Mouse (Mus musculus): ENCODE measurements around the gene Cdh24. TPM values are rescaled to one million over a fixed set of nuclear protein-coding genes. Genes with fewer than 3 reads are reported as not detected.
A peak's percentile ranks its signal among the peaks of the same experiment; 100 is the strongest.
"Not testable (repeated sequence)": the region's sequence is repeated elsewhere in the genome, so short reads cannot be mapped to it uniquely, and the experiment has no call there.

Cdh24 gene
- polyA plus RNA-seq, 1 experiment from 2014 or later, result 11.8 TPM

DNA sequence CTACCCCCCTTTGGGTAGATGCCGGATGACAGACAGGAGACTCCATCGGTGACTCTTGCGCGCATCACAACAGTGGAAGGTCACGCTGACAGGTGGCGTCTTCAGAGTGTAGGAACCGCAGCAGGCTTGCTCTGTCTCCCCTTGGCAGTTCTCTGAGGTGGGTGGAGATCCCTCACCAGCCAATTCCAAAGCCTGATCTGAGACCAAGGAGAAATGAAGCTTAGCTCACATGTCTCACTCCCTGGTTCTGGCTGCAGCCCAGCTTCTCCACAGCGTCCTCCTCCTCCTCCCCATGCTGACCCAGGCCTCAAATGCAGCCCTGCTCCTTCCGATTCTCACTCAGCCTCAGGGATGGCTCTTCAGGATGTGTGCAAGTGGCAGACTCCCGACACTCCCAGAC, 16.2 kb downstream of the Cdh24 start:
- Histone ChIP-seq H3K4me3 (replicated peaks) (no peak overlapping the region), H3K4me1 (replicated peaks) (no peaks in the 10 kb centered on the region), H3K36me3 (peaks cover 4% of the 10 kb centered on the region; the same call in 1 of the 2 replicates), H3K27ac (no peak overlapping the region), H3K4me2 (no peak overlapping the region), H3K27me3 (0 out of 2 replicates have a peak, but pooled peaks cover 6% of the 10 kb centered on the region), H3K9me3 (no peaks in the 10 kb centered on the region), H3K9ac (replicated peaks) (no peak overlapping the region)
- 79% methylated on average over 10 of the region's 10 CpGs for WGBS
- ATAC-seq (ENCODE audit: insufficient number of reproducible peaks, insufficient read depth, low FRiP score, low TSS enrichment, low read depth), result no peak

DNA sequence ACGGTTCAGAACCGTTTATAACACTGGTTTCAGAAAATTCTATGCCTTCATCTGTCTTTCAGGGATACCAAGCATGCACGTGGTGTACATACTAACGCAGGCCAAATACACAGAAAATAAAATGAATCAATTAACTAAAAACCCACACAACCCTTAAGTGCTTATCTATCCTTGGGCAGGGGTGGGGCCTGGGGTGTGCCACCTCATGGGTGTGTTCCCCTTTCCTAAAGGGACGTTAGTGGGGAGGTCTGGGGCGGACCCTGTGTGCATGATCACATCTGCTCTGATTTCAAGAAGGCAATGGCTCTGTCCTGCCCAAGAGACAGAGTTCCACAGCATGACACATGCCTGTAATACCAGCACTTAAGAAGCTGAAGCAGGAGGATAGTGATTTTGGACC, 17.8 kb downstream of the Cdh24 start:
- no peak overlapping the region for H3K4me3 ChIP-seq (replicated peaks)
- no peaks in the 10 kb centered on the region for H3K9me3 ChIP-seq
- H3K27me3 ChIP-seq, result 0 out of 2 replicates have a peak, but pooled peaks cover 6% of the 10 kb centered on the region
- no peaks in the 10 kb centered on the region for H3K4me1 ChIP-seq (replicated peaks)
- no peak overlapping the region for H3K9ac ChIP-seq (replicated peaks)
- no peaks in the 10 kb centered on the region for H3K36me3 ChIP-seq
- WGBS, result 84% methylated on average over 6 of the region's 6 CpGs
- no peak overlapping the region for H3K27ac ChIP-seq
- no peak for ATAC-seq (ENCODE audit: insufficient number of reproducible peaks, insufficient read depth, low FRiP score, low TSS enrichment, low read depth)
- no peak overlapping the region for H3K4me2 ChIP-seq

DNA sequence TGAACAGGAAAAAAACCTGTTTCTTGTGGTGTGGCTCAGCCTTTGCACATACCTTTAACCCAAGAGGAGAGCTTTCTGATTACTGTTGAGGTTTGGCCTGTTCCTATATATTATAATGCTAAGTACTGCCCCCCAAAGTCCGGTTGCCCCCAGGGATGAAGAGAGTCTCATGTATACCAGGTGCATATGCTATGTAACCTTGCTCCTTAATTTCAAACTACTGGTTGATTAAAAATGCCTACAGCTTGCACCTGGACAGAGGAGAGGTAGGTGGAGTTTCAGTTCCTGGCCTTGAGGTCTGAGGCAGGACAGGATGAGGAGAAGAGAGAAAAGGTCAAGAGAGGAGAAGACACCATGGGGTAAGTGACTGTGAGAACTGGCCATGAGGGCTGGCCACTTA, 20.0 kb downstream of the Cdh24 start, which contains the start of gene Psmb11:
Psmb11 (plus strand) TSS at position 301 of the 400 bp plus-strand sequence.
- no peak within 1 kb of the TSS for H3K4me2 ChIP-seq
- no peaks in the 10 kb centered on the region for H3K9me3 ChIP-seq
- ATAC-seq (ENCODE audit: insufficient number of reproducible peaks, insufficient read depth, low FRiP score, low TSS enrichment, low read depth), result no peak
- 0 out of 2 replicates have a peak, but pooled peaks cover 6% of the 10 kb centered on the region for H3K27me3 ChIP-seq
- peaks cover 5% of the 10 kb centered on the region for H3K36me3 ChIP-seq
- no peak within 1 kb of the TSS for H3K4me3 ChIP-seq (replicated peaks)
- peaks cover 10% of the 10 kb centered on the region for H3K4me1 ChIP-seq (replicated peaks)
- WGBS, result 75% methylated on average over 1 of the region's 1 CpGs
- no peak within 1 kb of the TSS for H3K9ac ChIP-seq (replicated peaks)
- no peak within 1 kb of the TSS for H3K27ac ChIP-seq

DNA sequence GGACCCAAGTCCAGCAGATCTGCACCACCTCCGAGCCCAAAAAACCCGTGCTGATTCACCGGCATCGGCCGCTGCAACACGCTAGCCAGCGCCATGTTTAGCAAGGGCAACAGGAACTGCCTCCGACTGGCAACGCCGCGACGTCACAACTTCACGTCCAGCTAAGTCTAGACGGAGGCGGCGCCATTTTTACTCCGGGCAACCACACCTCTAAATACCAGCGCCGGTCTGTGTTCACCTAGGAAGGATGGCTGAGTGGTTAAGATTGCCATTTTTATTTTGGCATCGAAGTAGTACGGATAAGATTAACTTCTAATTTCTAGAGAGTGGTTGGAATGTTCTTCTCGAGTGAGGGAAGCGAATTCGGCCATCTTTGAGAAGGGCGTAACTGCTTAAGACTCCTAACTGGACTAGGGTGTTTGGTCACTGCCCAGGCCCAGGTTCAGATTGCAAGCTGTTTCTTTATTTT, 23.2 kb downstream of the Cdh24 start, which contains the start of gene Psmb5:
Psmb5 (minus strand) TSS at position 126 of the 469 bp plus-strand sequence.
- Histone ChIP-seq H3K9me3 (no peaks in the 10 kb centered on the region), H3K27ac (peak within 1 kb of the TSS; percentile 86), H3K9ac (replicated peaks) (peak within 1 kb of the TSS; percentile 89), H3K27me3 (no peaks in the 10 kb centered on the region), H3K4me2 (peak within 1 kb of the TSS; percentile 68), H3K36me3 (peaks cover 31% of the 10 kb centered on the region), H3K4me3 (replicated peaks) (peak within 1 kb of the TSS; percentile 83), H3K4me1 (replicated peaks) (peaks cover 12% of the 10 kb centered on the region)
- peak; percentile 81; the same call in 1 of the 2 replicates for ATAC-seq (ENCODE audit: insufficient number of reproducible peaks, insufficient read depth, low FRiP score, low TSS enrichment, low read depth)
- under 1% methylated on average over 25 of the region's 25 CpGs for WGBS

DNA sequence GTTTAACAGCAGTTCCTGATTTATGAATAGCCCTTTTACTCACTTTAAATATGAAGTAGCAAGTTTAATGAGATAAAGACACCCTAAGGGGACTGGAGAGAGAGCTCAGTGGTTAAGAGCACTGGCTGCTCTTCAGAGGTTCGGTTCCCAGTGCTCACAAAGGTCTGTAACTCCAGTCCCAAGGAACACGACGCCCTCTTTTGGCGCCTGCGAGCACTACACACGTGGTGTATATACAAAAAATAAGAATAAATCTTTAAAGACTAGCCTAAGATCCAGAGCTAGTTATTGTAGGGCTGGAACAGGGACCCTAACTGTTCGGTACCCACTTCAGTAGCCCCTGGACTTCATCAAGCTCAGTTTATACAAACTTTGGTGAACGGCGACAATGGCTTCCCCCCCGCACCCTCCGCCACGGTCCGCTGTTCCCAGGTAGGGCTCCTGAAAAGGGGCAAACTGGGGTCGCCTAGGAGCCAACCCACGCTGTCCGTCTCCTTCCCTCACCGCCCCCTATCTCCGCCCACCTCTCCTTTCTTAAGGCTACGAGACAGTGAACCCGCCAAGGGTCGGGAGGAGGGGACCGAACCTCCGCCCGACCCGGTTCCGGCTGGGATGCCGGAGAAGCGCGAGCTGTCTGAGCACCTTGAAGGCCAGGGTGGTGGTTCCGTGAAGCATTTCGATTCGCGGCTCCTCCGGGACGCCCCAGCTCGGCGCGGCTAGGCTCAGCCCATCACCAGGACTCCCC, 23.8 kb downstream of the Cdh24 start:
- peak overlapping the region; percentile 89 for H3K9ac ChIP-seq (replicated peaks)
- H3K4me3 ChIP-seq (replicated peaks), result peak overlapping the region; percentile 83
- H3K27me3 ChIP-seq, result no peaks in the 10 kb centered on the region
- ATAC-seq (ENCODE audit: insufficient number of reproducible peaks, insufficient read depth, low FRiP score, low TSS enrichment, low read depth), result peak; percentile 34; the same call in 1 of the 2 replicates
- H3K4me1 ChIP-seq (replicated peaks), result peaks cover 12% of the 10 kb centered on the region
- WGBS, result 2% methylated on average over 38 of the region's 38 CpGs
- H3K36me3 ChIP-seq, result peaks cover 37% of the 10 kb centered on the region
- no peaks in the 10 kb centered on the region for H3K9me3 ChIP-seq
- H3K4me2 ChIP-seq, result peak overlapping the region; percentile 68
- peak overlapping the region; percentile 86 for H3K27ac ChIP-seq

DNA sequence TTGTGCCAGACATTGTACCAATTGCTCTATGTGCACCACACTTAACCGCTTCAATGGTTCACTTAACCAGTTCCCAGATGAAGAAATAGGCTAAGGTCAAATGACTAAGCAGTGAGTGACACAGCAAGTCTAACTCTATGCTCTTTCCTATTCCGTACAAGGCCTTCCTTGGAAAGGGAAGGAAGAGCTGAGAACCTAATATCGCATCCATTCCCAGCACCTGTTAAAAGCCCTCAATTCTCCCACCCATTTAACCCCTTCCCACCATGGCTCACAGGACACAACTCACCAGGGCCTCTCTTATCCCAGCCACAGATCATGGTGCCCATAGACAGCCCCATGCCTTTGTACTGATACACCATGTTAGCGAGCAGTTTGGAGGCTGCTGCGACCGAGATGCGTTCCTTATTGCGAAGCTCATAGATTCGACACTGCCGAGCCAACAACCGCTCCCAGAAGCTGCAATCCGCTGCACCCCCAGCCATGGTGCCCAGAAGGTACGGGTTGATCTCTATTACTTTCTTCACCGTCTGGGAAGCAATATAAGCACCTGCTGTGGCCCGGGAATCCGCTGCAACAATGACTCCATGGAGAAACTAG, 24.8 kb downstream of the Cdh24 start:
- WGBS, result 94% methylated on average over 16 of the region's 16 CpGs
- Histone ChIP-seq H3K4me3 (replicated peaks) (peak overlapping the region; percentile 83; the same call in 1 of the 2 replicates), H3K4me2 (peak overlapping the region; percentile 68), H3K4me1 (replicated peaks) (peaks cover 12% of the 10 kb centered on the region), H3K27me3 (no peaks in the 10 kb centered on the region), H3K9me3 (no peaks in the 10 kb centered on the region), H3K36me3 (peaks cover 44% of the 10 kb centered on the region), H3K27ac (no peak overlapping the region), H3K9ac (replicated peaks) (no peak overlapping the region)
- ATAC-seq (ENCODE audit: insufficient number of reproducible peaks, insufficient read depth, low FRiP score, low TSS enrichment, low read depth), result no peak

DNA sequence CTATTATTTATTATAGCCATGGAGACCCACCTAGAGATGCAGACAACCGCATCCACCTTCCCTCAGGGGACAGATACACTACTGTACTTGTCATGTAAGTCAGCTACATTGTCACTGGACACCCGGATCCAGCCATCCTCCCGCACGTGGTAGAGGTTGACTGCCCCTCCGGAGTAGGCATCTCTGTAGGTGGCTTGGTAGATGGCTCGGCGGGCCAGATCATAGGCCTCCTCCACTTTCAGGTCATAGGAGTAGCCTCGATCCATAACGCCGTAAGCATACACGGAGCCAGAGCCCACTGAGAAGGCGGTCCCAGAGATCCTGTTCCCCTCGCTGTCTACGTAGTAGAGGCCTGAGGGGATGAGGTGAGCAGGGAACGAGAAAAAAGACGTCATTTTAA, 27.0 kb downstream of the Cdh24 start:
- Histone ChIP-seq H3K4me1 (replicated peaks) (peaks cover 12% of the 10 kb centered on the region), H3K36me3 (peaks cover 57% of the 10 kb centered on the region)
- H3K4me2 ChIP-seq; H3K4me3 ChIP-seq (replicated peaks); H3K9ac ChIP-seq (replicated peaks); H3K9me3 ChIP-seq; H3K27me3 ChIP-seq; H3K27ac ChIP-seq; ATAC-seq (ENCODE audit: insufficient number of reproducible peaks, insufficient read depth, low FRiP score, low TSS enrichment, low read depth): not testable (repeated sequence)
- 96% methylated on average over 16 of the region's 16 CpGs for WGBS

DNA sequence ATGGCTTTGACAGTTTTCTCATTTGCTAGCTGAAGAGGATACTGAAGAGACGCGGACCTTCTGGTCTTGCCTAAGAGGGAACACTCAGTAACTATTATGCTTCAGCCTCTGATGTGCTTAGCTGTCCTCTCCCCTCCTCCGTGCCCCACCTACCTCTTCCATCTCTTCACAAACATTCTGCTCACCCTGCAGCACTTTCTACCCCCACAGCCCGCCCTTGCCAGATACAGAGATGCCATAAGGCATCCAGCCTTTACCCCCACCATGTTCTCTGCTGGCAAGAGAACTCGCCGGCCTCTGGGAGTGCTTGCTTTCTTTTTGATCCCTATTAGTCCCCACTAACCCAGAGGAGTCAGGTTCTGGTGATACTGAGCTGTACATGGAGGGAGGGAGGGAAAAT, 30.5 kb downstream of the Cdh24 start:
- WGBS, result 77% methylated on average over 6 of the region's 6 CpGs
- Histone ChIP-seq H3K27me3 (no peaks in the 10 kb centered on the region), H3K4me3 (replicated peaks) (no peak overlapping the region), H3K9ac (replicated peaks) (no peak overlapping the region), H3K9me3 (no peaks in the 10 kb centered on the region), H3K27ac (no peak overlapping the region), H3K36me3 (peaks cover 48% of the 10 kb centered on the region), H3K4me2 (no peak overlapping the region), H3K4me1 (replicated peaks) (0 out of 2 replicates have a peak, but pooled peaks cover 3% of the 10 kb centered on the region)
- no peak for ATAC-seq (ENCODE audit: insufficient number of reproducible peaks, insufficient read depth, low FRiP score, low TSS enrichment, low read depth)

DNA sequence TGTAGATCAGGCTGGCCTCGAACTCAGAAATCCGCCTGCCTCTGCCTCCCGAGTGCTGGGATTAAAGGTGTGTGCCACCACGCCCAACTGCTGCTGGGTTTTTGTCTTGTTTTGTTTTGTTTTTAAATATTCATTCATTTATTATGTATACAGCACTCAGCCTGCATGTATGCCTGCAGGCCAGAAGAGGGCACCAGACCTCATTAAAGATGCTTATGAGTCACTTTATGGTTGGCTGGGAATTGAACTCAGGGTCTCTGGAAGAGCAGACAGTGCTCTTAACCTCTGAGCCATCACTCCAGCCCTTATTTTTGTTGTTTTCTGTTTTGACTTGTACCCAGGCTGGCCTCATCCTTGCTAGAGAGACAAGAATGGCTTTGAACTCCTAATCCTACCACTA, 31.2 kb downstream of the Cdh24 start:
- H3K4me2 ChIP-seq, result no peak overlapping the region
- no peaks in the 10 kb centered on the region for H3K27me3 ChIP-seq
- 0 out of 2 replicates have a peak, but pooled peaks cover 6% of the 10 kb centered on the region for H3K4me1 ChIP-seq (replicated peaks)
- H3K36me3 ChIP-seq, result peaks cover 41% of the 10 kb centered on the region
- ATAC-seq (ENCODE audit: insufficient number of reproducible peaks, insufficient read depth, low FRiP score, low TSS enrichment, low read depth), result no peak
- WGBS, result 84% methylated on average over 4 of the region's 4 CpGs
- H3K4me3 ChIP-seq (replicated peaks), result no peak overlapping the region
- no peaks in the 10 kb centered on the region for H3K9me3 ChIP-seq
- no peak overlapping the region for H3K27ac ChIP-seq
- no peak overlapping the region for H3K9ac ChIP-seq (replicated peaks)

DNA sequence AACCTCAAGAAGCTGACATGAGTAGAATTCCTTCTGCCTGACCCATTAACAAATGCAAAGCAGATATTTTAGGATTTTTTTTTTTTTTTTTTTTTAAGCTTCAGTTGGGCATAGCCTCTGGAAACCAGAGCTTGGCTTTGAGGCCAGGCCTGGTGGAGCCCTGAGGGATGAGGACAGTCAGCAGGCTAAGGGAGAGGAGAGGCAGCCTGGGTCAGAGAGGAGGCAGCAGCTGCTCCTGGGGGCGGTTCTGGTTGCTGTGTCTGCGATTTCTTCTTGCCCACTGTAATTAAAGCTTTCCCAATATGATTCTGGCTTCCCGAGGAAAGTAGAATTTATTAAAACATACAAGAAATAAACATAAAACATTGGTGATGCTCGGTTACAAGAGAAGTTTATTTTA, 31.9 kb downstream of the Cdh24 start:
- Histone ChIP-seq H3K36me3 (peaks cover 34% of the 10 kb centered on the region), H3K9ac (replicated peaks) (no peak overlapping the region), H3K27ac (no peak overlapping the region), H3K4me3 (replicated peaks) (no peak overlapping the region), H3K9me3 (no peaks in the 10 kb centered on the region), H3K4me1 (replicated peaks) (peaks cover 13% of the 10 kb centered on the region), H3K4me2 (no peak overlapping the region), H3K27me3 (no peaks in the 10 kb centered on the region)
- no peak for ATAC-seq (ENCODE audit: insufficient number of reproducible peaks, insufficient read depth, low FRiP score, low TSS enrichment, low read depth)
- 74% methylated on average over 4 of the region's 4 CpGs for WGBS

DNA sequence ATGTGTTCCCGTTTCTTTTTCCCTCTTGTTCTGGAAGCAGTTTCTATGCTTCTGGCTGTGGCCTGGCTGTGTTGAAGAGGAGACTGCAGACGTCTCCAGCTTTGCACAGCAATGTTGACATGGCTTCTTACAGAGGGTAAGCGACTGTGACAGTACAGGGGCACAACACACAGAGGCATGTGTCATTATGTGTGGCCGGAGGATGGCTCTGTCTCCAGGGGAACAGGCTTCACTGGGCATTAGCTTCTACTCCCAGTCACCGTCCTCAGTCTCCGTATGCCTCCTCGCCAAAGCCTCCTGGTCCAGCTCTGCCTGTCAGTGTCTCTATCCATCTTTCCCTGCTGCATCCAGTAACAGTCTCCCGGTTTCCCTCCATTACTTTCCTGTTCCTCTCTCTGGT, 33.9 kb downstream of the Cdh24 start:
- no peaks in the 10 kb centered on the region for H3K9me3 ChIP-seq
- H3K27me3 ChIP-seq, result no peaks in the 10 kb centered on the region
- H3K27ac ChIP-seq, result no peak overlapping the region
- no peak for ATAC-seq (ENCODE audit: insufficient number of reproducible peaks, insufficient read depth, low FRiP score, low TSS enrichment, low read depth)
- H3K4me1 ChIP-seq (replicated peaks), result peaks cover 25% of the 10 kb centered on the region
- H3K36me3 ChIP-seq, result peaks cover 20% of the 10 kb centered on the region; the same call in 1 of the 2 replicates
- no peak overlapping the region for H3K4me2 ChIP-seq
- no peak overlapping the region for H3K4me3 ChIP-seq (replicated peaks)
- H3K9ac ChIP-seq (replicated peaks), result no peak overlapping the region
- 56% methylated on average over 8 of the region's 8 CpGs for WGBS

Data from limb, embryonic 12.5 days (tissue).